Mouse (Mus musculus): ENCODE data around the gene Rnf39.

Gene Rnf39

DNA sequence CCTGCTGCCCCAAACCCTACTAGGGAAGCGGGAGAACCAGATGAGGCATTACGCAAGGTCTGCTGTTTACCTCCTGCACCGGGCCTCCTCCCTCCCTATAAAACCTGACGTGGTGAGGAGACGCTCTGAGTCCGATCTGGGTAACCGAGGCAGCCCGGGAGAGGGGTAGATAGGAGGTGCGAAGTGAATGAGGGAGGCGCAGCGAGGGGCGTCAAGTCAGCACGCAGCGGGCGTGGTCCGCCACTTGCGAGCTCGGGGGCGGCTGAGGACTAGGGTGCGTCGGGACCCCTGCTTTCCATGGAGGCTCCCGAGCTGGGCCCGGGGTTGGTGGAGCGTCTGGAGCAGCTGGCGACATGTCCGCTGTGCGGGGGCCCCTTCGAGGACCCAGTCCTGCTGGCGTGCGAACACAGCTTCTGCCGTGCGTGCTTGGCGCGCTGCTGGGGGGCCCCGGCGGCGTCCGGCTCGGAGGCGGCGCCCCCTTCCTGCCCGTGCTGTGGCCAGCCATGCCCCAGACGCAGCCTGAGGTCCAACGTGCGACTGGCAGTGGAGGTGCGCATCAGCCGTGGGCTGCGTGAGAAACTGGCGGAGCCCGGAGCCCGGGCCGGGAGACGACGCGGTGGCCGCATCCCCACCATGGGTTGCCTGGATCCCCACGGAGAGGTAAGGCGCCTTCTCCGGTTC is at the start of gene Rnf39:
Gene Rnf39 (plus strand): TSS at position 128 of the 681 bp plus-strand sequence.
- DNase-seq (ENCODE audit: low spot score in 2 of 2) = no peak

- DNase-seq (ENCODE audit: low spot score in 2 of 2) = no peak
Measured at GRCm38 (mm10) chr17:36893387-36893786, 49.3 kb upstream of the Rnf39 start.

- DNase-seq (ENCODE audit: low spot score in 2 of 2) = no peak
Measured at GRCm38 (mm10) chr17:36896583-36896982, 46.1 kb upstream of the Rnf39 start.

- DNase-seq (ENCODE audit: low spot score in 2 of 2) = no peak
Measured at GRCm38 (mm10) chr17:36897065-36897464, 45.7 kb upstream of the Rnf39 start.

DNA sequence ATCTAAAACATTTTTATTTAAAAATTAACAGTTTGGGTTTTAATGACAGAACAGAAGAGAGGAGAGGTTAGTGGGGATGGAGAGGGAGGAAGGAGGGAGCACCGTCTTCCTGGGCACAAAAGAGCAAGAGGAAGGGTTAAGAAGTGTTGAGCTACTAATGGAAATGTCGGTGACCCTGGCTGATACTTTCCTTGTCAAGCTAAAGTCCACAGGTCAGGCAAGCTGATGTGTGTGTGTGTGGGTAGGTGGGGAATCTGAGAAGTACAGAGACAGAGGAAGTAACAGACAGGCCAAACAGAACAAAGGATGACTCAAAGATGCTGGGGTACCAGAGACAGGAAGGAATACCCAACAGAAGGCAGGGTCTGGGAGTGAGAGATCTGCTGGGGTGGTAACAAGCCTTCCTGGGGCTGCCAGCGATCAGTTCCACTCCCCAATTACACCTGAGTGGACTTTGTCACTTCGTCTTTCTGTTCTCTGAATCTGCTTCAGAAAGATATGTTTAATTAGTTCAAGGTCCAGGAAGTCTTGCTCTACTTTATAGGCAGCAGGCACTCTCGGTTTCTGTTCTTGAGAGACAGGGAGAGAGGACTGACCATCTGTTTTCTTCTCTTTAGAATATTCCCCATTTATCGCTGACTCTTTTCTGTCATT is 45.0 kb upstream of the Rnf39 start, which contains the start of gene Trim31:
Gene Trim31 (plus strand): TSS at position 567 of the 654 bp plus-strand sequence.
- DNase-seq (ENCODE audit: low spot score in 2 of 2) = no peak

DNA sequence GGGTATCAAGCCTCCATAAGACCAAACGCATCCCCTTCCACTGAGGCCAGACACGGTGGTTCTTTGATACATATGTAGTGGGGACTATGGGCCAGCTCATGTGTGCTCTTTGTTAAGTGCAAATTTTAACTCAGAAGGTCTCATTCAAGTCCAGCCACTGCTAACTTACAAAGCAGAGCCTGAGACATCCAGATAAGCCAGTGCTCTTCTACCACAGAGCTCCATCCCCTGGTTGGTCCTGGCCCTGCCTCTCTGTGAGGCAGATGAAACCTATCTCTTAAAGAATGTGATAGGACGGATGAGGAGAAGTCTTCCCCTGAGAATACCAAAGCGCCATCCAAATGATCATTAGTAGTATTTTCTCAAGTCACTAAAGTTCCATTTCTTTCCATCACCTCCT is 43.3 kb upstream of the Rnf39 start:
- no peak for DNase-seq (ENCODE audit: low spot score in 2 of 2)

- no peak for DNase-seq (ENCODE audit: low spot score in 2 of 2)
Measured at GRCm38 (mm10) chr17:36900001-36900400, 42.7 kb upstream of the Rnf39 start.

DNA sequence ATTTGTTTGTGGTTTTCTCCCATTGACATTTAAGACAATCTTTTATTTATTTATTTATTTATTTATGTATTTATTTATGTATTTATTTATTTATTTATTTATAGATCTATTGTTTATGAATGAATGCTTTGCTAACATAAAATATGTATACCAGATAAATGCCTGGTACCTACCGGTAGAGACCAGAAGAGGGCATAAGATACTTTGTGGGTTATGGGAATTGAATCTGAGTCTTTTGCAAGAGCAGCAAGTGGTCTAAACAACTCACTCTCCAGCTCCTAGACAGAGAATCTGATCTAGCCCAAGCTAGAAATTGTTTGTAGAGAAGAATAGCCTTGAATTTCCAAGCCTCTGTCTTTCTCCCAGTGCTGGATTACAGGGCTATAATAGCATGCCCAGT is 42.0 kb upstream of the Rnf39 start:
- DNase-seq (ENCODE audit: low spot score in 2 of 2) = no peak

DNA sequence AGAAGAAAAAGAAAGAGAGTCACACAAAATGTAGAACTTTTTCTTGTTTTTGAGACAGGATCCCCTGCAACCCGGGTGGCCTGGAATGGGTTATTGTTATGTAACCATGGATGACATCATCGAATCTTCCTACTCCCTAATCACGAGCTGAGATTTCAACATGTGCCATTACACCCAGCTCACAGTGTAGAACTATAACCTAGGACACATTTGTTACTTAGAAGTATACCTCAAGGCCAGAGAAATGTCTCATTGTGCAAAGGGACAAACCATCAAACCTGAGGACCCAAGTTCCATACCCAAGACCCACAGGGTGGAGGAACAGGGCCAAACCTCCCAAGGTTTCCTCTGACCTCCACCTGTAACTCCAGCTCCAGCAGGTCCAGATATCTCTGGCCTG is 39.1 kb upstream of the Rnf39 start:
- DNase-seq (ENCODE audit: low spot score in 2 of 2) = no peak

DNA sequence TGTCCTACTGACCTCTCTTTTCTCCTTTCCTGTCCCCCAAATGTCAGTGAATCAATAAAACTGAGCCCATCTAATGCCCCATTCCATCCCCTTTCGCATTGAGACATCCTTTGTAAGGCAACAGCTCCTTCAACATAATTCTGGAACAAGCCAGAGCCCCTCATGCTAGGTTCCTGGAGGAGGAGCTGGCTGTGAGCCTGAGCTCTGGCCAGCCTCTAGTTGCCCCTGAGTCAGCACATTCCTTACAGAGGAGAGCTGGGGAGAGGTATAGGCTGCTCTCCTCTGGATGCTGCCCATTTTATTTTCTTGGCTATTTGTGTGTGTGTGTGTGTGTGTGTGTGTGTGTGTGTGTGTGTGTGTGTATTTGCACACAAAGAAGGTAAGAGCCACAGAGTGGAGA is 34.5 kb upstream of the Rnf39 start:
- DNase-seq (ENCODE audit: low spot score in 2 of 2) = no peak

DNA sequence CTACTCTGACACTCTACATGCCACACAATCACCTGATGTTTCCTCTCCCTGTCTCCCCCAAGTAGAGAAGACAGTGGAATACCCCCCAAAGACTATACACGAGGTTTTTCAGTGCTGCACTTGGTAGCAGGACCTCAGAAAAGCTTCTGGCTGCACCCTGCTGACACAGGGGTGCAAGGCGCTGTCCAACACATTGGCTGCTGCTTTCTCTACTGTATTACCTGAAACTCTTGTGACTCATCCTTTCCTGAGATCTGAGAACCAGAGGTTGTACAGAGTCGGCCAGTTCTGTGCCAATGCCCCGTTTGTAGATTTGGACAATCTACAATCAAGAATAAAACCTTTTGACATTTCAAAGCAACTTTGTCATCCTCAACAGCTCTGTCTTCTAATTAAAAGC is 32.9 kb upstream of the Rnf39 start:
- no peak for DNase-seq (ENCODE audit: low spot score in 2 of 2)

GRCm38 (mm10) chr17:36912031-36912430 is 30.7 kb upstream of the Rnf39 start:
- DNase-seq (ENCODE audit: low spot score in 2 of 2) = no peak

- peak; percentile 56 to 73 for DNase-seq (ENCODE audit: low spot score in 2 of 2)
Measured at GRCm38 (mm10) chr17:36914108-36914507, 28.6 kb upstream of the Rnf39 start.

GRCm38 (mm10) chr17:36915076-36915475 is 27.6 kb upstream of the Rnf39 start:
- peak; percentile 36 to 61 for DNase-seq (ENCODE audit: low spot score in 2 of 2)

- DNase-seq (ENCODE audit: low spot score in 2 of 2) = no peak
Measured at GRCm38 (mm10) chr17:36920239-36920638, 22.5 kb upstream of the Rnf39 start.

DNA sequence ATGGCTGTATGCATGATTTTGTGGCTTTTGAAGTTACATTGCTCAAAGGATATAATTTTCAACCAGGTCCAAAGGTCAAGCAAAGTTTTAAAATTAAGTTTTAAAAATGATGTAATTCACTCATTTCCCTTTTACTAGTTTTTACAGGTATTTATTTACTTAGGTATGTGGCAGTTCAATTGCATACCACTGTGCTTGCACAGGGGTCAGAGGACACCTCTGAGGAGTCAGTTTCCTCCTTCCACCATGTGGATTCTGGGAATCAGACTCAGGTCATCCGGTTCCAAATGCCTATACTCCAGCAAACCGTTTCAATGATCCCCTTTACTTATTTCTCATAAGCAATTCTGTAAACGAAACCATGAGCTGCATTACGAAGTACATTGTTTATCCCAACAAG is 20.0 kb upstream of the Rnf39 start:
- DNase-seq (ENCODE audit: low spot score in 2 of 2) = no peak

GRCm38 (mm10) chr17:36923491-36923890 is 19.2 kb upstream of the Rnf39 start:
- no peak for DNase-seq (ENCODE audit: low spot score in 2 of 2)

DNA sequence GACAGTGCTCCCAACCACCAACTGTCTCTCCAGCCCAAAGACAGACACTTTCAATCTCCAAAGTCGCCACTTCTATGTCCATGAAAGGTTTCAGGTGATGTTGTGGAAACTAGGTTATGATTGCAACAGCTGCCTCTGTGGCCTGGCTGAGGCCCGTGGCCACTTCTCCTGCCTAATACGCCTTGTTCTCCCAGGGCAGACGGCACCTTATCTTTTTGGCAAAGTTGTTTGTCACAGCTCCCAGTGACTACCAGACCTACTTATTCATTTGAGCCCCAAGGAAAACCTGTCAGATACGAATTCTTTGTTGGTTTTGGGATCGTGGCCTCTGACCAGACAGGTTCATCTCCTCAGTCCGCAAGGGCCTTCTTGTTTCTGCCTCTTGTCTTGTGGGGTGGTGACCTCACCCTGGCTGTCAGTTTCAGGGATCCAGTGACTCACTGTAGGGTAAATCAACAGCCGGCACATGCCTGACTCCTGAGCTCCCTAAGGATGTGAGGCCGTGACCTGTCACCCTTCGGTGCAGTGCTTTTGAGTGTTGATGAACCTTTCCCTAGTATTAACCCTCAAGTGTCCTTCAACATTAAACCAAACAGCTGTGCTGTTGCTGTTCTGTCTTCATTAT is 15.1 kb upstream of the Rnf39 start:
- no peak for DNase-seq (ENCODE audit: low spot score in 2 of 2)

GRCm38 (mm10) chr17:36929236-36929932 is 13.3 kb upstream of the Rnf39 start:
- no peak for DNase-seq (ENCODE audit: low spot score in 2 of 2)

GRCm38 (mm10) chr17:36930233-36930632 is 12.5 kb upstream of the Rnf39 start:
- DNase-seq (ENCODE audit: low spot score in 2 of 2) = no peak

DNA sequence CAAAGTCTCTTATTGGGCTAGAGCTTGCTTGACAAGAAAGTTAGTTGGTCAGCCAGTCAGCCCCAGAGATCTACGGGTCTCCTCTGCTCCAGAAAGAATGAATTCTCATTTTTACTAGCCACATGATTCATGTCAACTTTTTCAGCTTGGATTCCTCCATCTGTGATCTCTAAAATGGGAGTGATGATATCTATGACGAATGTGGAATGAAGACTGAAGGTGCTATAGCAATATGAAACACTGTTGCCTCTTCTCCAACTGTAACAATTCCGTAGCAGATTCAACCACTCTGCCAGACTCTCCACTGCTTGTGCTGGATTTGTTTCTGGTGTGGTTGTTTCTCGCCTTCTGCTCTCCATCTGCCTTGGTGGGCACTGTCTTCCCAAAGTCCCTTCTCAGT is 11.6 kb upstream of the Rnf39 start:
- no peak for DNase-seq (ENCODE audit: low spot score in 2 of 2)

DNA sequence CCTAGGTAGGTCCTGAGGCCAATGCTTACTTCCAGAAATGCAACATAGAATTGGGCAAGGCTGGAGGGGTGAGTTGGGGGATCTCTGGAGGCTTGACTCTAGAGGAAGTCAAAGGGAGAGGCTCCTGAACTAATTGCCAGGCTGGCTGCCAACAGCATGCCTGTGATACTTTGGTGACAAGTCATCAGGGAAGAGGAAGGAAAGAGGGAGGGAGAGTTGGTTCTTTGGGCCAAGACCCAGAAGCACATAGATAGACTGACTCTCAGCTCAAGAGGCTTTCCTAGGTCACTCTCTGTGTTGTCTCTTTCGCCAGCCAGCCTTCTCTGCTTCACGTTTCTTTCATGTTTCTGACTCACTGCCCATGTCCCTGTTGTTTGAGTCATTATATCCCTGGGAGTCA is 10.9 kb upstream of the Rnf39 start:
- DNase-seq (ENCODE audit: low spot score in 2 of 2) = no peak

Measured in natural killer cell, adult 2 months (primary cell).